11 mouse cellular contexts compared by ENCODE assay signal in genomic region chr3:95652204-95652811, GRCm38 (mm10). TPM values are rescaled to one million over a fixed set of nuclear protein-coding genes. Genes with fewer than 3 reads are reported as not detected.
DNase-seq lines count a peak whose midpoint lies in the region; ATAC-seq and TF ChIP-seq lines count a peak whose summit lies in the region.
"Had no signal": no experiment of that assay in that cellular context is flagged by ENCODE, and none has a peak within 500 bp of the region (broad histone marks: within the 10 kb centered on the region; RNA-seq: fewer than 3 reads in every experiment).

No protein-coding gene starts in this region.

- WGBS in hindbrain, embryonic 10.5 days, result 58% methylated on average over 7 of the region's 7 CpGs
- 57% methylated on average over 7 of the region's 7 CpGs for WGBS in hindbrain, postnatal 0 days
- 51% methylated on average over 7 of the region's 7 CpGs for WGBS in thymus, adult 2 months
- WGBS in intestine, postnatal 0 days, result 78% methylated on average over 7 of the region's 7 CpGs
- WGBS in limb, embryonic 10.5 days, result 61% methylated on average over 7 of the region's 7 CpGs

- H3K4me2 ChIP-seq in hindbrain, postnatal 0 days (ENCODE audit: low read depth, low read length), result no peak overlapping the region
- H3K4me2 ChIP-seq in intestine, postnatal 0 days (replicated peaks; ENCODE audit: low read depth), result no peak overlapping the region
- H3K4me2 ChIP-seq: embryonic facial prominence, embryonic 15.5 days had no signal

- no peak overlapping the region for H3K4me3 ChIP-seq in hindbrain, embryonic 10.5 days
- no peak overlapping the region for H3K4me3 ChIP-seq in hindbrain, postnatal 0 days (ENCODE audit: low read length)
- no peak overlapping the region for H3K4me3 ChIP-seq in thymus, adult 2 months (ENCODE audit: control insufficient read depth, insufficient read depth, low read length)
- no peak overlapping the region for H3K4me3 ChIP-seq in intestine, postnatal 0 days (ENCODE audit: low read depth, low read length)
- no peak overlapping the region for H3K4me3 ChIP-seq in limb, embryonic 10.5 days
- H3K4me3 ChIP-seq: embryonic facial prominence, embryonic 15.5 days; myocyte had no signal

- no peak for ATAC-seq in hindbrain, postnatal 0 days
- ATAC-seq in intestine, postnatal 0 days, result no peak
- ATAC-seq: Patski had no signal

- DNase-seq in hindbrain, embryonic 10.5 days (ENCODE audit: low spot score), result no peak
- no peak for DNase-seq in hindbrain, postnatal 0 days (ENCODE audit: low spot score)
- peak; percentile 49 for DNase-seq in thymus, postnatal 0 days (ENCODE audit: low spot score)
- DNase-seq in thymus, adult 2 months, result no peak
- DNase-seq in thymus, postnatal 25 days, result peak; percentile 36
- no peak for DNase-seq in limb, embryonic 10.5 days (ENCODE audit: low spot score)
- no peak for DNase-seq in gastrocnemius, postnatal 14 days

- peaks cover 21% of the 10 kb centered on the region for H3K4me1 ChIP-seq in hindbrain, embryonic 10.5 days (replicated peaks)
- H3K4me1 ChIP-seq in hindbrain, postnatal 0 days (ENCODE audit: insufficient read depth, low read length), result no peaks in the 10 kb centered on the region
- peaks cover 15% of the 10 kb centered on the region for H3K4me1 ChIP-seq in thymus, adult 2 months (replicated peaks; ENCODE audit: control insufficient read depth, insufficient read depth, low read length)
- no peaks in the 10 kb centered on the region for H3K4me1 ChIP-seq in intestine, postnatal 0 days (replicated peaks; ENCODE audit: control insufficient read depth, insufficient read depth, low read length)
- H3K4me1 ChIP-seq in limb, embryonic 10.5 days, result peaks cover 21% of the 10 kb centered on the region

- intact Hi-C loops in gastrocnemius, postnatal 14 days (cut with DNase I; ENCODE audit: low total_unique reads), result no loop called here

- H3K9me3 ChIP-seq in hindbrain, embryonic 10.5 days, result no peaks in the 10 kb centered on the region
- H3K9me3 ChIP-seq in hindbrain, postnatal 0 days (ENCODE audit: low read length), result no peaks in the 10 kb centered on the region
- H3K9me3 ChIP-seq in intestine, postnatal 0 days (ENCODE audit: control insufficient read depth), result no peaks in the 10 kb centered on the region
- H3K9me3 ChIP-seq in limb, embryonic 10.5 days (replicated peaks), result no peaks in the 10 kb centered on the region
- H3K9me3 ChIP-seq: embryonic facial prominence, embryonic 15.5 days had no signal

- H3K27ac ChIP-seq in hindbrain, embryonic 10.5 days, result peak overlapping the region; percentile 56
- H3K27ac ChIP-seq in hindbrain, postnatal 0 days, result no peak overlapping the region
- H3K27ac ChIP-seq in thymus, adult 2 months (ENCODE audit: control insufficient read depth, insufficient read depth, low read length), result no peak overlapping the region; the same call in 1 of the 2 replicates
- no peak overlapping the region for H3K27ac ChIP-seq in intestine, postnatal 0 days (ENCODE audit: low read depth, low read length)
- no peak overlapping the region; the same call in 1 of the 2 replicates for H3K27ac ChIP-seq in limb, embryonic 10.5 days
- H3K27ac ChIP-seq: embryonic facial prominence, embryonic 15.5 days had no signal

- no peaks in the 10 kb centered on the region for H3K27me3 ChIP-seq in hindbrain, embryonic 10.5 days (ENCODE audit: insufficient read depth, poor library complexity, severe bottlenecking)
- no peaks in the 10 kb centered on the region for H3K27me3 ChIP-seq in hindbrain, postnatal 0 days (ENCODE audit: insufficient read depth, low read length)
- no peaks in the 10 kb centered on the region for H3K27me3 ChIP-seq in thymus, adult 2 months (ENCODE audit: control insufficient read depth, insufficient read depth, low read length)
- H3K27me3 ChIP-seq in intestine, postnatal 0 days (replicated peaks; ENCODE audit: control insufficient read depth, insufficient read depth, low read length), result no peaks in the 10 kb centered on the region
- H3K27me3 ChIP-seq in limb, embryonic 10.5 days (ENCODE audit: low read depth, poor library complexity, severe bottlenecking), result no peaks in the 10 kb centered on the region
- H3K27me3 ChIP-seq: embryonic facial prominence, embryonic 15.5 days; Patski had no signal

- H3K36me3 ChIP-seq in hindbrain, embryonic 10.5 days, result no peaks in the 10 kb centered on the region
- no peaks in the 10 kb centered on the region for H3K36me3 ChIP-seq in hindbrain, postnatal 0 days (ENCODE audit: insufficient read depth, low read length)
- no peaks in the 10 kb centered on the region for H3K36me3 ChIP-seq in thymus, adult 2 months (ENCODE audit: control insufficient read depth, insufficient read depth, low read length)
- no peaks in the 10 kb centered on the region for H3K36me3 ChIP-seq in intestine, postnatal 0 days (ENCODE audit: control insufficient read depth, insufficient read depth)
- H3K36me3 ChIP-seq in limb, embryonic 10.5 days, result no peaks in the 10 kb centered on the region
- H3K36me3 ChIP-seq: embryonic facial prominence, embryonic 15.5 days had no signal

- TF ChIP-seq CTCF in hindbrain, postnatal 0 days (IDR thresholded peaks at IDR 0.05; ENCODE audit: low read depth), result no peak
- no peak for TF ChIP-seq CTCF in thymus, adult 2 months (IDR thresholded peaks at IDR 0.05; ENCODE audit: borderline replicate concordance, control insufficient read depth, extremely low read depth, insufficient read depth, low read length, poor library complexity)
- TF ChIP-seq CTCF in intestine, postnatal 0 days (IDR thresholded peaks at IDR 0.05; ENCODE audit: low read depth), result peak; percentile 41

- TF ChIP-seq POLR2A in thymus, adult 2 months (IDR thresholded peaks at IDR 0.05; ENCODE audit: control insufficient read depth, extremely low read depth, insufficient read depth, low read length, poor library complexity), result no peak

- H3K9ac ChIP-seq in hindbrain, postnatal 0 days (replicated peaks; ENCODE audit: low read length), result no peak overlapping the region
- H3K9ac ChIP-seq in intestine, postnatal 0 days (ENCODE audit: low read depth, low read length), result no peak overlapping the region
- H3K9ac ChIP-seq: embryonic facial prominence, embryonic 15.5 days had no signal

RNA-seq across cellular contexts. Expression of gene Mcl1, which starts 6.3 kb away (rescaled TPM):
- 47.2 and 53.4 TPM in 2 replicates for polyA plus RNA-seq in hindbrain, embryonic 10.5 days (2016; fragmentation: Nextera tagmentation; extraction: Ambion mirVana)
- total RNA-seq in hindbrain, postnatal 0 days (2014; rRNA removed), result 110 and 126 TPM in 2 replicates
- 38.8 and 41.5 TPM in 2 replicates for polyA plus RNA-seq in hindbrain, postnatal 0 days (2015; fragmentation: Nextera tagmentation; extraction: Ambion mirVana)
- polyA plus RNA-seq in thymus, postnatal 0 days (2015; fragmentation: Nextera tagmentation; extraction: Ambion mirVana), result 81.3 and 91.3 TPM in 2 replicates
- 145 and 198 TPM in 2 replicates for polyA plus RNA-seq in thymus, adult 2 months (2012; rRNA removed)
- polyA plus RNA-seq in intestine, postnatal 0 days (2015; fragmentation: Nextera tagmentation; extraction: Ambion mirVana), result 52.4 and 53.3 TPM in 2 replicates
- polyA plus RNA-seq in limb, embryonic 10.5 days (2016; fragmentation: Nextera tagmentation; extraction: Ambion mirVana), result 49.7 and 52.1 TPM in 2 replicates
- 100 to 1,000 TPM in 1 of 2 experiments, 10 to 100 TPM in 1; 98.8 to 124 TPM for total RNA-seq in gastrocnemius, postnatal 14 days (2021)

RNA-seq across cellular contexts. Expression of gene Ensa, which starts 27.5 kb away (rescaled TPM):
- 84.8 and 89.9 TPM in 2 replicates for polyA plus RNA-seq in hindbrain, embryonic 10.5 days (2016; fragmentation: Nextera tagmentation; extraction: Ambion mirVana)
- total RNA-seq in hindbrain, postnatal 0 days (2014; rRNA removed), result 84.3 and 93.8 TPM in 2 replicates
- 136 and 139 TPM in 2 replicates for polyA plus RNA-seq in hindbrain, postnatal 0 days (2015; fragmentation: Nextera tagmentation; extraction: Ambion mirVana)
- 58.5 and 65.4 TPM in 2 replicates for polyA plus RNA-seq in thymus, postnatal 0 days (2015; fragmentation: Nextera tagmentation; extraction: Ambion mirVana)
- polyA plus RNA-seq in thymus, adult 2 months (2012; rRNA removed), result 17.1 and 18.3 TPM in 2 replicates
- polyA plus RNA-seq in intestine, postnatal 0 days (2015; fragmentation: Nextera tagmentation; extraction: Ambion mirVana), result 44.0 and 48.2 TPM in 2 replicates
- 74.6 and 88.2 TPM in 2 replicates for polyA plus RNA-seq in limb, embryonic 10.5 days (2016; fragmentation: Nextera tagmentation; extraction: Ambion mirVana)
- 10 to 100 TPM; 78.4 to 79.8 TPM for total RNA-seq in gastrocnemius, postnatal 14 days (2021)

RNA-seq across cellular contexts. Expression of gene Adamtsl4, which starts 35.4 kb away (rescaled TPM):
- polyA plus RNA-seq in hindbrain, embryonic 10.5 days (2016; fragmentation: Nextera tagmentation; extraction: Ambion mirVana), result 0.73 and 0.86 TPM in 2 replicates
- total RNA-seq in hindbrain, postnatal 0 days (2014; rRNA removed), result 1.0 and 1.6 TPM in 2 replicates
- 1.4 and 2.1 TPM in 2 replicates for polyA plus RNA-seq in hindbrain, postnatal 0 days (2015; fragmentation: Nextera tagmentation; extraction: Ambion mirVana)
- polyA plus RNA-seq in thymus, postnatal 0 days (2015; fragmentation: Nextera tagmentation; extraction: Ambion mirVana), result 0.91 and 2.0 TPM in 2 replicates
- 3.1 and 4.1 TPM in 2 replicates for polyA plus RNA-seq in thymus, adult 2 months (2012; rRNA removed)
- polyA plus RNA-seq in intestine, postnatal 0 days (2015; fragmentation: Nextera tagmentation; extraction: Ambion mirVana), result 3.2 and 3.8 TPM in 2 replicates
- 0.63 and 0.77 TPM in 2 replicates for polyA plus RNA-seq in limb, embryonic 10.5 days (2016; fragmentation: Nextera tagmentation; extraction: Ambion mirVana)
- 10 to 100 TPM; 27.1 to 50.8 TPM for total RNA-seq in gastrocnemius, postnatal 14 days (2021)

Comparison
In these comparisons a context has a peak if more than half of its experiments do, and no peak if none do; other contexts are left out.
1. DNase-seq: peak in thymus, postnatal 0 days (single experiment) and thymus, postnatal 25 days (single experiment); none in hindbrain, embryonic 10.5 days (single experiment), hindbrain, postnatal 0 days (single experiment), thymus, adult 2 months (single experiment), limb, embryonic 10.5 days (single experiment) and gastrocnemius, postnatal 14 days (single experiment).